Mouse (Mus musculus) left cerebral cortex, postnatal 4 days (tissue): ENCODE data around the gene Slfn5. TPM values are rescaled to one million over a fixed set of nuclear protein-coding genes. Genes with fewer than 3 reads are reported as not detected.
"Not testable (repeated sequence)": the region's sequence is repeated elsewhere in the genome, so short reads cannot be mapped to it uniquely, and the experiment has no call there.

Experiments used
- DNase-seq: peaks from one replicate; pipeline ENCODE4 v3.0.0-alpha.2; 2022
- intact Hi-C: fragments of 180-260 bp; cut with DNase I; formaldehyde crosslinking; loops from one replicate; pipeline ENCODE4 v1.15.1; 2025
- total RNA-seq, 2 experiments: library from RNA; stranded (reverse); gene quantifications; 2 replicates each; pipeline ENCODE4 v1.2.3; 2021

The Slfn5 gene
- total RNA-seq, 2 experiments from 2014 or later, result 2.6 to 4.2 TPM

- DNase-seq, result no peak
- intact Hi-C loops, result no loop called here
These were observed 7.8 kb upstream of the Slfn5 start for GRCm38 (mm10) chr11:82943336-82943735.

- no peak for DNase-seq
- intact Hi-C loops, result no loop called here
These were observed 5.5 kb upstream of the Slfn5 start for GRCm38 (mm10) chr11:82945636-82946035.

- no peak for DNase-seq
- intact Hi-C loops, result no loop called here
These were observed 3.7 kb upstream of the Slfn5 start for GRCm38 (mm10) chr11:82947457-82947856.

- no peak for DNase-seq
- intact Hi-C loops, result no loop called here
These were observed 2.1 kb upstream of the Slfn5 start for GRCm38 (mm10) chr11:82949036-82949435.

GRCm38 (mm10) chr11:82951865-82952611, 889 bp downstream of the Slfn5 start:
- intact Hi-C loops, result no loop called here
- no peak for DNase-seq

- DNase-seq, result no peak
- intact Hi-C loops, result no loop called here
These were observed 1.7 kb downstream of the Slfn5 start for GRCm38 (mm10) chr11:82952612-82953542.

- intact Hi-C loops, result no loop called here
- DNase-seq, result no peak
These were observed 3.5 kb downstream of the Slfn5 start for GRCm38 (mm10) chr11:82954631-82955030.

GRCm38 (mm10) chr11:82956925-82957324, 5.8 kb downstream of the Slfn5 start:
- no peak for DNase-seq
- intact Hi-C loops, result no loop called here

GRCm38 (mm10) chr11:82959613-82960012, 8.5 kb downstream of the Slfn5 start:
- intact Hi-C loops, result no loop called here
- DNase-seq, result no peak

GRCm38 (mm10) chr11:82961743-82962142, 10.6 kb downstream of the Slfn5 start:
- intact Hi-C loops, result no loop called here
- DNase-seq, result no peak

- no peak for DNase-seq
- intact Hi-C loops, result no loop called here
These were observed 11.1 kb downstream of the Slfn5 start for GRCm38 (mm10) chr11:82962215-82962614.

- intact Hi-C loops, result no loop called here
- DNase-seq, result peak; percentile 68
These were observed 19.8 kb downstream of the Slfn5 start for GRCm38 (mm10) chr11:82970712-82971589.

GRCm38 (mm10) chr11:82971590-82971974, 20.4 kb downstream of the Slfn5 start:
- no peak for DNase-seq
- intact Hi-C loops, result no loop called here

GRCm38 (mm10) chr11:82973916-82974315, 22.8 kb downstream of the Slfn5 start:
- no peak for DNase-seq
- intact Hi-C loops, result no loop called here

GRCm38 (mm10) chr11:82982409-82982808, 31.3 kb downstream of the Slfn5 start:
- DNase-seq, intact Hi-C loops: not testable (repeated sequence)

GRCm38 (mm10) chr11:82983193-82983592, 32.0 kb downstream of the Slfn5 start:
- intact Hi-C loops, result no loop called here
- no peak for DNase-seq

- intact Hi-C loops, result no loop called here
- DNase-seq, result no peak
These were observed 36.5 kb downstream of the Slfn5 start for GRCm38 (mm10) chr11:82987621-82988020.

- no peak for DNase-seq
These were observed 38.2 kb downstream of the Slfn5 start for GRCm38 (mm10) chr11:82989357-82989756.

GRCm38 (mm10) chr11:82990612-82991385, 39.6 kb downstream of the Slfn5 start:
- intact Hi-C loops, result not testable (repeated sequence)
- DNase-seq, result peak; percentile 25

More at GRCm38 (mm10) chr11:82989357-82989756, 38.2 kb downstream of the Slfn5 start:
- intact Hi-C loops, result no loop called here
